Mouse (Mus musculus): ENCODE data around the gene Ppp1r11.

Ppp1r11 gene

GRCm38 (mm10) chr17:36922715-36923114 is 28.8 kb downstream of the Ppp1r11 start:
- DNase-seq (ENCODE audit: low read depth in 1 of 2, low spot score in 2 of 2): no peak

- no peak for DNase-seq (ENCODE audit: low read depth in 1 of 2, low spot score in 2 of 2)
These were observed 31.3 kb downstream of the Ppp1r11 start for GRCm38 (mm10) chr17:36920239-36920638.

- DNase-seq (ENCODE audit: low read depth in 1 of 2, low spot score in 2 of 2): no peak
These were observed 36.5 kb downstream of the Ppp1r11 start for GRCm38 (mm10) chr17:36915076-36915475.

GRCm38 (mm10) chr17:36914108-36914507 is 37.4 kb downstream of the Ppp1r11 start:
- peak in 1 of 2 experiments; percentile 19 for DNase-seq (ENCODE audit: low read depth in 1 of 2, low spot score in 2 of 2)

GRCm38 (mm10) chr17:36912031-36912430 is 39.5 kb downstream of the Ppp1r11 start:
- no peak for DNase-seq (ENCODE audit: low read depth in 1 of 2, low spot score in 2 of 2)

- no peak for DNase-seq (ENCODE audit: low read depth in 1 of 2, low spot score in 2 of 2)
These were observed 41.7 kb downstream of the Ppp1r11 start for GRCm38 (mm10) chr17:36909802-36910201.

GRCm38 (mm10) chr17:36908235-36908634 is 43.3 kb downstream of the Ppp1r11 start:
- no peak for DNase-seq (ENCODE audit: low read depth in 1 of 2, low spot score in 2 of 2)

GRCm38 (mm10) chr17:36903651-36904050 is 47.9 kb downstream of the Ppp1r11 start:
- no peak for DNase-seq (ENCODE audit: low read depth in 1 of 2, low spot score in 2 of 2)

GRCm38 (mm10) chr17:36900691-36901090 is 50.9 kb downstream of the Ppp1r11 start:
- no peak for DNase-seq (ENCODE audit: low read depth in 1 of 2, low spot score in 2 of 2)

- DNase-seq (ENCODE audit: low read depth in 1 of 2, low spot score in 2 of 2): no peak
These were observed 51.5 kb downstream of the Ppp1r11 start for GRCm38 (mm10) chr17:36900001-36900400.

- DNase-seq (ENCODE audit: low read depth in 1 of 2, low spot score in 2 of 2): no peak
These were observed 52.2 kb downstream of the Ppp1r11 start for GRCm38 (mm10) chr17:36899376-36899775.

All from monocyte, adult 2 months (primary cell).